Mouse (Mus musculus) CH12.LX (cell line): Measurements from ENCODE around the gene Prelid1. TPM values are rescaled to one million over a fixed set of nuclear protein-coding genes. Genes with fewer than 3 reads are reported as not detected.

Experiments used
- DNase-seq: peaks from one replicate; pipeline ENCODE4 v3.0.0-alpha.2; 2013; ENCODE audit errors: extremely low read depth
- H3K27ac ChIP-seq: 2 replicates; pipeline ENCODE4 v1.5.1; 2012; ENCODE audit warnings: low read depth, mild to moderate bottlenecking, control low read depth, moderate library complexity; ENCODE audit not compliant: insufficient read depth
- H3K27me3 ChIP-seq: replicated peaks from 2 replicates; pipeline ENCODE3; 2012; ENCODE audit warnings: inconsistent platforms
- H3K36me3 ChIP-seq, 2 experiments: replicated peaks in 1 of 2; 2 replicates each; pipeline versions ENCODE3 to v1.6.1; 2012; ENCODE audit warnings: inconsistent platforms in 1 of 2, low read length in 1 of 2, mild to moderate bottlenecking in 1 of 2, mixed read lengths in 1 of 2, moderate library complexity in 1 of 2; ENCODE audit not compliant: control insufficient read depth in 1 of 2, insufficient read depth in 1 of 2
- H3K4me1 ChIP-seq, 2 experiments: 2 replicates each; pipeline ENCODE4 v1.6.1; 2012; ENCODE audit warnings: inconsistent platforms in 1 of 2, moderate library complexity in 1 of 2; ENCODE audit not compliant: insufficient read depth in 2 of 2, control insufficient read depth in 1 of 2
- H3K4me2 ChIP-seq: 2 replicates; pipeline ENCODE4 v1.6.1; 2012; ENCODE audit warnings: low read depth, mild to moderate bottlenecking, control low read depth; ENCODE audit not compliant: poor library complexity, insufficient read depth, severe bottlenecking
- H3K4me3 ChIP-seq, 3 experiments: fragments of 150-350 bp in 1 of 3; sonication (generic) in 1 of 3; replicated peaks in 1 of 3; 2 replicates each; pipeline versions ENCODE3 to v1.5.1; 2011 to 2012; ENCODE audit warnings: low read depth in 2 of 3, low read length in 2 of 3, mild to moderate bottlenecking in 2 of 3, moderate library complexity in 2 of 3, control low read depth in 1 of 3, improper control_type of control experiment in 1 of 3, inconsistent platforms in 1 of 3, mixed read lengths in 1 of 3; ENCODE audit not compliant: poor library complexity in 1 of 3
- H3K79me2 ChIP-seq: replicated peaks from 2 replicates; pipeline ENCODE4 v1.6.1; 2012; ENCODE audit warnings: mild to moderate bottlenecking, moderate library complexity; ENCODE audit not compliant: control insufficient read depth, poor library complexity, insufficient read depth, severe bottlenecking; ENCODE audit errors: extremely low read depth
- H3K9ac ChIP-seq: 2 replicates; pipeline ENCODE4 v1.6.1; 2012; ENCODE audit warnings: low read depth, mild to moderate bottlenecking, control low read depth, moderate library complexity; ENCODE audit not compliant: insufficient read depth
- H3K9me3 ChIP-seq: replicated peaks from 2 replicates; pipeline ENCODE3; 2012; ENCODE audit warnings: low read length, inconsistent platforms, mixed read lengths
- JUN ChIP-seq: IDR thresholded peaks from 2 replicates; pipeline ENCODE4 v1.6.1; 2011; ENCODE audit warnings: low read depth, mild to moderate bottlenecking, low read length, improper control_type of control experiment, moderate library complexity; ENCODE audit not compliant: insufficient read depth
- RCOR1 ChIP-seq: conservative IDR thresholded peaks from 2 replicates; pipeline ENCODE4 v1.6.1; 2012; ENCODE audit warnings: low read depth, mild to moderate bottlenecking, inconsistent platforms, low read length, improper control_type of control experiment
- dilution Hi-C: fragments of 300-500 bp; cut with MboI; formaldehyde crosslinking; loops from 2 replicates; pipeline ENCODE4 v1.14.3; 2020; ENCODE audit warnings: low sequenced_read_pairs; ENCODE audit not compliant: extremely low pct_unique_long_range_greater_than_20kb, extremely low pct_ligation_motif_present
- in situ Hi-C: fragments of 300-500 bp; cut with MboI; formaldehyde crosslinking; loops from 3 replicates; pipeline ENCODE4 v1.14.3; 2019; ENCODE audit warnings: low sequenced_read_pairs, low pct_ligation_motif_present, low pct_unique_long_range_greater_than_20kb, mixed read lengths
- polyA plus RNA-seq: library from polyadenylated mRNA; unstranded; fragments of >175 nt; gene quantifications from 2 replicates; pipeline ENCODE4 v1.2.1, GENCODE M21; 2012; ENCODE audit warnings: low read depth; ENCODE audit not compliant: insufficient read length
- total RNA-seq, 2 experiments: library from RNA; depleted of rRNA; stranded (reverse); fragments of 300-350 nt in 1 of 2; fragments of >200 nt in 1 of 2; gene quantifications; 2 replicates each; pipeline ENCODE4 v1.2.3; 2012 to 2014

The Prelid1 gene
- total and polyA plus RNA-seq, 3 experiments = 205 to 435 (median 302) TPM

DNA sequence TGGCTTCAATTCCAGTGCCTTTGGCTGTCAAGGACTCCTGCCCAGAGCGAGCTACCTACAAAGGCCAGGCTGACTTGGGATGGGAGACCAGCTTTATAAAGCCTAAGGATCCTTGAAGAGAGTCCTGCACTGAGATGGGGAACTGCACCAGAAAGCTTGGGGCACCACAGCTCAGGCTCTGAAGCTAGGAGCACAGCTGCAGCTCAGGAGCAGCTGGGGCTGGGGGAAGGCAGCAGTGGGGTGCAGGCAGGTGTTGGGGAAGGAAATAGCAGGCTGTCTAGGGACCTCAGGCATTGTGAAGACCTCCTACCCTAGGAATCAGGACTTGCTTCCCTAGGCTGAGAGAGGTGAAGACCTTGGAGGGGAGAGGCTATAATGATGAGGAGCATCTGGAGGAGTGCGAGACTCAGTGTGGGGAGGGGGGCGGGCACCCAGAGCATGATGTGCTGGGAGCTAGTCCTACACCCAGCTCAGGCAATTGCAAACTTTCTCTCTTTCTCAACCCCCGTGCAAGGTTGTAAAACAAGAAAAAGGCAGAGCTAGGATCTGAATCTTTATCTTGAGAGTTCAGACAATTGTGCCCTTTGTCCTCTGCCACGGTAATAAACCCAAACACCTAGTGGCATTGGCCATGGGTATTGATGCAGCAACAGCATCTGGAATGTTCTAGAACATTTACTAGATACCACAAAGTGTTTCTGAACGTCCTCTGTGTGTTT, 54.1 kb downstream of the Prelid1 start:
- DNase-seq = no peak
- TF ChIP-seq RCOR1 (no peak), JUN (no peak)
- H3K4me3 ChIP-seq = no peak overlapping the region
- H3K9ac ChIP-seq = no peak overlapping the region
- H3K27me3 ChIP-seq = no peaks in the 10 kb centered on the region
- no peak overlapping the region for H3K27ac ChIP-seq
- dilution Hi-C loops (no loop called here), in situ Hi-C loops (no loop called here)
- H3K79me2 ChIP-seq = no peaks in the 10 kb centered on the region
- no peaks in the 10 kb centered on the region for H3K9me3 ChIP-seq
- peaks cover 12 to 24% of the 10 kb centered on the region in 2 experiments for H3K36me3 ChIP-seq
- H3K4me1 ChIP-seq = peaks cover 17 to 48% of the 10 kb centered on the region in 2 experiments
- no peak overlapping the region for H3K4me2 ChIP-seq

Other genes starting within 250 kb of the Prelid1 start
- gene Uimc1, start 220.2 kb upstream of the Prelid1 start, total RNA-seq (2012; rRNA removed) = 154 and 177 TPM in 2 replicates
- 19.9 and 20.7 TPM in 2 replicates for gene Uimc1, start 220.2 kb upstream of the Prelid1 start, total RNA-seq (2014; rRNA removed)
- gene Uimc1, start 220.2 kb upstream of the Prelid1 start, polyA plus RNA-seq = 44.5 and 50.8 TPM in 2 replicates
- 12.4 and 15.4 TPM in 2 replicates for gene Zfp346, start 215.2 kb upstream of the Prelid1 start, total RNA-seq (2012; rRNA removed)
- gene Zfp346, start 215.2 kb upstream of the Prelid1 start, total RNA-seq (2014; rRNA removed) = 11.3 and 12.4 TPM in 2 replicates
- 18.6 and 19.2 TPM in 2 replicates for gene Zfp346, start 215.2 kb upstream of the Prelid1 start, polyA plus RNA-seq
- not detected in 2 replicates for gene Gm17617, start 187.0 kb upstream of the Prelid1 start, total RNA-seq (2012; rRNA removed)
- gene Gm17617, start 187.0 kb upstream of the Prelid1 start, total RNA-seq (2014; rRNA removed) = not detected in 2 replicates
- not detected in 2 replicates for gene Gm17617, start 187.0 kb upstream of the Prelid1 start, polyA plus RNA-seq
- gene Fgfr4, start 167.9 kb upstream of the Prelid1 start, total RNA-seq (2012; rRNA removed) = not detected in 2 replicates
- gene Fgfr4, start 167.9 kb upstream of the Prelid1 start, total RNA-seq (2014; rRNA removed) = not detected in 2 replicates
- gene Fgfr4, start 167.9 kb upstream of the Prelid1 start, polyA plus RNA-seq = not detected in 2 replicates
- gene Nsd1, start 110.7 kb upstream of the Prelid1 start, total RNA-seq (2012; rRNA removed) = 13.8 and 14.6 TPM in 2 replicates
- gene Nsd1, start 110.7 kb upstream of the Prelid1 start, total RNA-seq (2014; rRNA removed) = 11.2 and 11.8 TPM in 2 replicates
- 12.6 and 13.0 TPM in 2 replicates for gene Nsd1, start 110.7 kb upstream of the Prelid1 start, polyA plus RNA-seq
- 68.0 and 72.5 TPM in 2 replicates for gene Rab24, start 1.4 kb downstream of the Prelid1 start, total RNA-seq (2012; rRNA removed)
- 44.5 and 45.3 TPM in 2 replicates for gene Rab24, start 1.4 kb downstream of the Prelid1 start, total RNA-seq (2014; rRNA removed)
- gene Rab24, start 1.4 kb downstream of the Prelid1 start, polyA plus RNA-seq = 41.7 and 56.6 TPM in 2 replicates
- 7.3 and 10.0 TPM in 2 replicates for gene Mxd3, start 9.3 kb downstream of the Prelid1 start, total RNA-seq (2012; rRNA removed)
- gene Mxd3, start 9.3 kb downstream of the Prelid1 start, total RNA-seq (2014; rRNA removed) = 4.1 and 7.0 TPM in 2 replicates
- gene Mxd3, start 9.3 kb downstream of the Prelid1 start, polyA plus RNA-seq = 6.9 and 13.5 TPM in 2 replicates
- 126 and 150 TPM in 2 replicates for gene Lman2, start 42.3 kb downstream of the Prelid1 start, total RNA-seq (2012; rRNA removed)
- 87.9 and 94.6 TPM in 2 replicates for gene Lman2, start 42.3 kb downstream of the Prelid1 start, total RNA-seq (2014; rRNA removed)
- gene Lman2, start 42.3 kb downstream of the Prelid1 start, polyA plus RNA-seq = 169 and 174 TPM in 2 replicates
- 7.4 and 8.0 TPM in 2 replicates for gene Rgs14, start 49.2 kb downstream of the Prelid1 start, total RNA-seq (2012; rRNA removed)
- 6.3 and 7.4 TPM in 2 replicates for gene Rgs14, start 49.2 kb downstream of the Prelid1 start, total RNA-seq (2014; rRNA removed)
- gene Rgs14, start 49.2 kb downstream of the Prelid1 start, polyA plus RNA-seq = 6.5 and 7.6 TPM in 2 replicates
- gene Slc34a1, start 77.7 kb downstream of the Prelid1 start, total RNA-seq (2012; rRNA removed) = not detected in 2 replicates
- not detected in 2 replicates for gene Slc34a1, start 77.7 kb downstream of the Prelid1 start, total RNA-seq (2014; rRNA removed)
- gene Slc34a1, start 77.7 kb downstream of the Prelid1 start, polyA plus RNA-seq = not detected in 2 replicates
- not detected in 2 replicates for gene Pfn3, start 94.7 kb downstream of the Prelid1 start, total RNA-seq (2012; rRNA removed)
- gene Pfn3, start 94.7 kb downstream of the Prelid1 start, total RNA-seq (2014; rRNA removed) = not detected in 2 replicates
- not detected in 2 replicates for gene Pfn3, start 94.7 kb downstream of the Prelid1 start, polyA plus RNA-seq
- gene F12, start 106.3 kb downstream of the Prelid1 start, total RNA-seq (2012; rRNA removed) = not detected in 2 replicates
- gene F12, start 106.3 kb downstream of the Prelid1 start, total RNA-seq (2014; rRNA removed) = not detected in 2 replicates
- gene F12, start 106.3 kb downstream of the Prelid1 start, polyA plus RNA-seq = not detected in 2 replicates
- gene Grk6, start 124.6 kb downstream of the Prelid1 start, total RNA-seq (2012; rRNA removed) = 60.1 and 69.9 TPM in 2 replicates
- gene Grk6, start 124.6 kb downstream of the Prelid1 start, total RNA-seq (2014; rRNA removed) = 59.0 and 65.0 TPM in 2 replicates
- gene Grk6, start 124.6 kb downstream of the Prelid1 start, polyA plus RNA-seq = 71.0 and 72.8 TPM in 2 replicates
- gene Prr7, start 143.8 kb downstream of the Prelid1 start, total RNA-seq (2012; rRNA removed) = 0.89 and 1.1 TPM in 2 replicates
- gene Prr7, start 143.8 kb downstream of the Prelid1 start, total RNA-seq (2014; rRNA removed) = 0.60 and 0.69 TPM in 2 replicates
- 0.83 and 1.2 TPM in 2 replicates for gene Prr7, start 143.8 kb downstream of the Prelid1 start, polyA plus RNA-seq
- gene Dbn1, start 167.6 kb downstream of the Prelid1 start, total RNA-seq (2012; rRNA removed) = 1.9 and 3.1 TPM in 2 replicates
- 0.09 and 0.12 TPM in 2 replicates for gene Dbn1, start 167.6 kb downstream of the Prelid1 start, total RNA-seq (2014; rRNA removed)
- gene Dbn1, start 167.6 kb downstream of the Prelid1 start, polyA plus RNA-seq = 0.59 and 0.72 TPM in 2 replicates
- 8.5 and 8.7 TPM in 2 replicates for gene Pdlim7, start 193.2 kb downstream of the Prelid1 start, total RNA-seq (2012; rRNA removed)
- 6.6 and 11.2 TPM in 2 replicates for gene Pdlim7, start 193.2 kb downstream of the Prelid1 start, total RNA-seq (2014; rRNA removed)
- 26.2 and 32.5 TPM in 2 replicates for gene Pdlim7, start 193.2 kb downstream of the Prelid1 start, polyA plus RNA-seq
- 38.4 and 38.8 TPM in 2 replicates for gene Dok3, start 208.8 kb downstream of the Prelid1 start, total RNA-seq (2012; rRNA removed)
- gene Dok3, start 208.8 kb downstream of the Prelid1 start, total RNA-seq (2014; rRNA removed) = 9.0 and 9.1 TPM in 2 replicates
- gene Dok3, start 208.8 kb downstream of the Prelid1 start, polyA plus RNA-seq = 28.1 and 30.3 TPM in 2 replicates
- 107 and 109 TPM in 2 replicates for gene Ddx41, start 216.2 kb downstream of the Prelid1 start, total RNA-seq (2012; rRNA removed)
- 56.6 and 59.9 TPM in 2 replicates for gene Ddx41, start 216.2 kb downstream of the Prelid1 start, total RNA-seq (2014; rRNA removed)
- 95.3 and 107 TPM in 2 replicates for gene Ddx41, start 216.2 kb downstream of the Prelid1 start, polyA plus RNA-seq